Mouse (Mus musculus) CH12.LX (cell line): Measurements from ENCODE around the gene Dazap1. TPM values are rescaled to one million over a fixed set of nuclear protein-coding genes. Genes with fewer than 3 reads are reported as not detected.

Experiments
- DNase-seq: peaks from one replicate; pipeline ENCODE4 v3.0.0-alpha.2; 2013; ENCODE audit errors: extremely low read depth
- H3K27ac ChIP-seq: 2 replicates; pipeline ENCODE4 v1.5.1; 2012; ENCODE audit warnings: low read depth, mild to moderate bottlenecking, control low read depth, moderate library complexity; ENCODE audit not compliant: insufficient read depth
- H3K27me3 ChIP-seq: replicated peaks from 2 replicates; pipeline ENCODE3; 2012; ENCODE audit warnings: inconsistent platforms
- H3K36me3 ChIP-seq, 2 experiments: replicated peaks in 1 of 2; 2 replicates each; pipeline versions ENCODE3 to v1.6.1; 2012; ENCODE audit warnings: inconsistent platforms in 1 of 2, low read length in 1 of 2, mild to moderate bottlenecking in 1 of 2, mixed read lengths in 1 of 2, moderate library complexity in 1 of 2; ENCODE audit not compliant: control insufficient read depth in 1 of 2, insufficient read depth in 1 of 2
- H3K4me1 ChIP-seq, 2 experiments: 2 replicates each; pipeline ENCODE4 v1.6.1; 2012; ENCODE audit warnings: inconsistent platforms in 1 of 2, moderate library complexity in 1 of 2; ENCODE audit not compliant: insufficient read depth in 2 of 2, control insufficient read depth in 1 of 2
- H3K4me2 ChIP-seq: 2 replicates; pipeline ENCODE4 v1.6.1; 2012; ENCODE audit warnings: low read depth, mild to moderate bottlenecking, control low read depth; ENCODE audit not compliant: poor library complexity, insufficient read depth, severe bottlenecking
- H3K4me3 ChIP-seq, 3 experiments: fragments of 150-350 bp in 1 of 3; sonication (generic) in 1 of 3; replicated peaks in 1 of 3; 2 replicates each; pipeline versions ENCODE3 to v1.5.1; 2011 to 2012; ENCODE audit warnings: low read depth in 2 of 3, low read length in 2 of 3, mild to moderate bottlenecking in 2 of 3, moderate library complexity in 2 of 3, control low read depth in 1 of 3, improper control_type of control experiment in 1 of 3, inconsistent platforms in 1 of 3, mixed read lengths in 1 of 3; ENCODE audit not compliant: poor library complexity in 1 of 3
- H3K79me2 ChIP-seq: replicated peaks from 2 replicates; pipeline ENCODE4 v1.6.1; 2012; ENCODE audit warnings: mild to moderate bottlenecking, moderate library complexity; ENCODE audit not compliant: control insufficient read depth, poor library complexity, insufficient read depth, severe bottlenecking; ENCODE audit errors: extremely low read depth
- H3K9ac ChIP-seq: 2 replicates; pipeline ENCODE4 v1.6.1; 2012; ENCODE audit warnings: low read depth, mild to moderate bottlenecking, control low read depth, moderate library complexity; ENCODE audit not compliant: insufficient read depth
- H3K9me3 ChIP-seq: replicated peaks from 2 replicates; pipeline ENCODE3; 2012; ENCODE audit warnings: low read length, inconsistent platforms, mixed read lengths
- CHD1 ChIP-seq: IDR thresholded peaks from 2 replicates; pipeline ENCODE4 v1.6.1; 2012; ENCODE audit warnings: low read depth, low read length, improper control_type of control experiment, inconsistent platforms
- ELF1 ChIP-seq: IDR thresholded peaks from 2 replicates; pipeline ENCODE4 v1.6.1; 2014; ENCODE audit warnings: low read depth, mild to moderate bottlenecking, inconsistent platforms, low read length, improper control_type of control experiment
- GABPA ChIP-seq: IDR thresholded peaks from 2 replicates; pipeline ENCODE4 v1.6.1; 2012; ENCODE audit warnings: low read depth, low read length, improper control_type of control experiment, inconsistent platforms; ENCODE audit not compliant: insufficient replicate concordance
- IRF4 ChIP-seq: IDR thresholded peaks from 2 replicates; pipeline ENCODE4 v1.6.1; 2014; ENCODE audit warnings: low read depth, mild to moderate bottlenecking, inconsistent platforms, low read length, improper control_type of control experiment
- MAX ChIP-seq: IDR thresholded peaks from 2 replicates; pipeline ENCODE4 v1.6.1; 2011; ENCODE audit warnings: low read length, improper control_type of control experiment
- MXI1 ChIP-seq: IDR thresholded peaks from 2 replicates; pipeline ENCODE4 v1.6.1; 2011; ENCODE audit warnings: mild to moderate bottlenecking, low read depth, low read length, improper control_type of control experiment
- PAX5 ChIP-seq: IDR thresholded peaks from 2 replicates; pipeline ENCODE4 v1.6.1; 2012; ENCODE audit warnings: low read length, inconsistent platforms, mixed read lengths
- RCOR1 ChIP-seq: conservative IDR thresholded peaks from 2 replicates; pipeline ENCODE4 v1.6.1; 2012; ENCODE audit warnings: low read depth, mild to moderate bottlenecking, inconsistent platforms, low read length, improper control_type of control experiment
- TCF12 ChIP-seq: IDR thresholded peaks from 2 replicates; pipeline ENCODE4 v1.6.1; 2014; ENCODE audit warnings: low read depth, mild to moderate bottlenecking, inconsistent platforms, low read length, improper control_type of control experiment
- USF2 ChIP-seq: conservative IDR thresholded peaks from 2 replicates; pipeline ENCODE4 v1.6.1; 2011; ENCODE audit warnings: low read depth, low read length, improper control_type of control experiment
- ZMIZ1 ChIP-seq: IDR thresholded peaks from 2 replicates; pipeline ENCODE4 v1.6.1; 2012; ENCODE audit warnings: low read depth, mild to moderate bottlenecking, inconsistent platforms, low read length, improper control_type of control experiment
- ZNF384 ChIP-seq: IDR thresholded peaks from 2 replicates; pipeline ENCODE4 v1.6.1; 2012; ENCODE audit warnings: low read depth, low read length, improper control_type of control experiment, inconsistent platforms
- dilution Hi-C: fragments of 300-500 bp; cut with MboI; formaldehyde crosslinking; loops from 2 replicates; pipeline ENCODE4 v1.14.3; 2020; ENCODE audit warnings: low sequenced_read_pairs; ENCODE audit not compliant: extremely low pct_unique_long_range_greater_than_20kb, extremely low pct_ligation_motif_present
- in situ Hi-C: fragments of 300-500 bp; cut with MboI; formaldehyde crosslinking; loops from 3 replicates; pipeline ENCODE4 v1.14.3; 2019; ENCODE audit warnings: low sequenced_read_pairs, low pct_ligation_motif_present, low pct_unique_long_range_greater_than_20kb, mixed read lengths
- polyA plus RNA-seq: library from polyadenylated mRNA; unstranded; fragments of >175 nt; gene quantifications from 2 replicates; pipeline ENCODE4 v1.2.1, GENCODE M21; 2012; ENCODE audit warnings: low read depth; ENCODE audit not compliant: insufficient read length
- total RNA-seq, 2 experiments: library from RNA; depleted of rRNA; stranded (reverse); fragments of 300-350 nt in 1 of 2; fragments of >200 nt in 1 of 2; gene quantifications; 2 replicates each; pipeline ENCODE4 v1.2.3; 2012 to 2014

Dazap1 gene
- total and polyA plus RNA-seq, 3 experiments = 162 to 236 (median 187) TPM

DNA sequence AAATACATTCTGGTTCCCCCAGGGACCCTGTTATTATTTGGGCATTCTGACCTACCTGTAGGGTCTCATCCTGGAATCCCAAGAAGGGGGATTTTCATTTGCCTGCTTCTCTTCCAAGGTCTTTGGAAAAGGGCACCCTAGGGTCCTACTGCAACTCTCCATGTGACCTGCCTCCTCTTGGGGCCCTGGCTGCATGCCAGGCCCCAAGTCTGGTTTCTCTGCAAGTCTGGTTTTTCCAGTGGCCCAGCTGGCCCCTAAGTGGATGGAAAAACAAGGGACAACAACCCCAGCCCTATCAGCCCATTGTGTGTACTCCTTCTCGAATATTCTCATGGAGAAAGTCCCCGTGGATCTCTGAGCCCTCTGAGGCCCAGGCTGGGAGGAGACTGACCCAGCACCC is 69.6 kb downstream of the Dazap1 start:
- Histone ChIP-seq H3K9ac (peak overlapping the region; percentile 41), H3K4me2 (peak overlapping the region; percentile 58), H3K4me3 (peak overlapping the region; percentile 55 to 71 (median 55)), H3K9me3 (peaks cover 5% of the 10 kb centered on the region), H3K4me1 (peaks cover 25 to 40% of the 10 kb centered on the region in 2 experiments), H3K79me2 (no peaks in the 10 kb centered on the region), H3K27ac (no peak overlapping the region), H3K36me3 (peaks cover 17 to 22% of the 10 kb centered on the region in 2 experiments), H3K27me3 (peaks cover 56% of the 10 kb centered on the region)
- dilution Hi-C loops (no loop called here), in situ Hi-C loops (no loop called here)
- TF ChIP-seq IRF4 = 0 out of 2 replicates have a peak, but pooled peaks have one; percentile 15
- TF ChIP-seq GABPA = no peak
- 0 out of 2 replicates have a peak, but pooled peaks have one; percentile 16 for TF ChIP-seq TCF12
- TF ChIP-seq MAX = 0 out of 2 replicates have a peak, but pooled peaks have one; percentile 17
- TF ChIP-seq MXI1 = peak; percentile 28; the same call in 1 of the 2 replicates
- TF ChIP-seq ELF1 = no peak
- DNase-seq = no peak

DNA sequence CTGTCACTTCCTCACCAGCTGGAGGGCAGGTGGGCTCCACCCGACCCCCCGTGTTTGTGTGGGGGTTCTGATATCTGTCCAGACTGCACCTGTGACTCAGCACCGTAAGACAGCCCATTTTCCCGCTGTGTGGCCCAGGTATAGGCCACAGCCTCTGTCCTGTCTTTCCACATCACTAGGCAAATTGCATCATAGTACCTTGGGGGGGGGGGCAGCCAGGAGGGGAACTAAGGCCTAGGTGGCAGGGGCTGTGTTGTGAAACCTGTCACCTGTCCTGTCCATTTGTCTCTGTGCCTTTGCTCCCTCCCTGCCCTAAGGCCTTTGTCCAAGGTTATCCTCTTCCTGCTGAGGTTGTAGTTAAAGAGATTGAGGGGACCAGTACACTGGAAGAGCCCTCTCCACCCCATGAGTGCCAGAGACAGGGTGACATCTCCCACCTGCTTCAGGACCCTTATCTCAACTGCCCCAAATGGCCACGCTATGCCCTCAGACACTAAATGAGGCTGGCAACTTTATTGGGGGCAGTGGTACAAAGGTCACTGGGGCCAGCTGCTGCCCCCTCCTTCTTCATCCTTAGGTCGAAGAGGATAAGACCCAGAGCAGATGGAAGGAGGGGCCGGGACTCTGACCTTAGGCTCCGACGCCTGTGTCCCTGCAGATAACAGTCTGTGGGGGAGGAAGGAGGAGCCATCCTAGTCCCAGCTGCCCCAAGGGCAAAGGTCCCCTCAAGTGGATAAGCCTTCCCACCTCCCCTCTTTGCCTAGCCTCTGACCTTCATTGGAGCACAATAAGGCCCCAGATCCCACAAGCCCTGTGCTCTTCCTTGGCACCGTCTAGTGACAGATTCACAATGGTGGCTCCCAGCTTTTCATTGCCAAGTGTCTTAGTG is 70.6 kb downstream of the Dazap1 start:
- H3K4me3 ChIP-seq = peak overlapping the region in 1 of 3 experiments; percentile 55
- TF ChIP-seq ZNF384 (no peak), CHD1 (no peak), MAX (no peak), USF2 (no peak), ZMIZ1 (no peak), RCOR1 (no peak), PAX5 (no peak)
- TF ChIP-seq, all 38 proteins: peak for 0
- H3K9ac ChIP-seq = peak overlapping the region; percentile 41
- peaks cover 5% of the 10 kb centered on the region for H3K9me3 ChIP-seq
- H3K36me3 ChIP-seq = peaks cover 22 to 28% of the 10 kb centered on the region in 2 experiments
- H3K4me2 ChIP-seq = peak overlapping the region; percentile 58
- dilution Hi-C loops = no loop called here
- H3K79me2 ChIP-seq = no peaks in the 10 kb centered on the region
- no peak overlapping the region for H3K27ac ChIP-seq
- no peak for DNase-seq
- peaks cover 30 to 48% of the 10 kb centered on the region in 2 experiments for H3K4me1 ChIP-seq
- in situ Hi-C loops = no loop called here
- peaks cover 50% of the 10 kb centered on the region for H3K27me3 ChIP-seq
